Mouse (Mus musculus) myocyte (in vitro differentiated cells): ENCODE measurements at regions not wholly inside any gene's neighbourhood (a gene's known extent, or its start where the extent isn't known, plus 50 kb on each side); places are given as distances from the start of the nearest gene placed in this dataset.

ENCODE experiments used
- CEBPB ChIP-seq: IDR thresholded peaks from 2 replicates; pipeline ENCODE4 v1.6.1; 2011; ENCODE audit warnings: mild to moderate bottlenecking, moderate library complexity; ENCODE audit not compliant: poor library complexity, insufficient read depth, severe bottlenecking
- E2F4 ChIP-seq: IDR thresholded peaks from one replicate; pipeline ENCODE4 v1.6.1; 2011; ENCODE audit warnings: mild to moderate bottlenecking, control low read depth, moderate library complexity; ENCODE audit not compliant: insufficient read depth
- POLR2A ChIP-seq: IDR thresholded peaks from one replicate; pipeline ENCODE4 v1.6.1; 2011; ENCODE audit warnings: low read depth, mild to moderate bottlenecking, control low read depth, moderate library complexity; ENCODE audit not compliant: insufficient read length
- POLR2AphosphoS2 ChIP-seq: IDR thresholded peaks from one replicate; pipeline ENCODE4 v1.6.1; 2011; ENCODE audit warnings: low read depth, control low read depth; ENCODE audit not compliant: insufficient read length
- SRF ChIP-seq: IDR thresholded peaks from one replicate; pipeline ENCODE4 v1.6.1; 2011; ENCODE audit warnings: low read depth; ENCODE audit not compliant: control insufficient read depth, insufficient read length
- TCF12 ChIP-seq: IDR thresholded peaks from one replicate; pipeline ENCODE4 v1.6.1; 2011; ENCODE audit warnings: mild to moderate bottlenecking, control low read depth; ENCODE audit not compliant: poor library complexity, insufficient read depth, severe bottlenecking
- USF1 ChIP-seq: IDR thresholded peaks from one replicate; pipeline ENCODE4 v1.6.1; 2011; ENCODE audit warnings: low read depth, mild to moderate bottlenecking, control low read depth, moderate library complexity

DNA sequence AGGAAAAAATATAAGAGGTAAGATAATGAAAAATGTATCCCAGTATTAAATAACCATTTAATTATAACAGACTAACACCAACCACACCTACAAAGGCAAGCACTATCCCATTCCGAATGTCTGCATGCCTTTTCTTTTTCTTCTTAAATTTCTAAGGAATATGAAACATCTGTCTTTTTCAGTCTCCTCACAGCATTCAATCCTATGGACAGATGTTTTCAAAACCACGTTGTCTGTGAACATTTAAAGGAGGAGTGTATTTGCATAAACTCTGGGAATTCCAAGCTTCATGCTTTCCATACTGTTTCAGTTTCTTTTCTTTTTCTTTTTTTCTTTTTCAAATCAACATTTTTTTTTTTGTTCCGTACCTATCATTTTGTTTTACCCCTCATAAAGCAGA lies 1221.2 kb downstream of the Efnb2 start:
- TF ChIP-seq POLR2A = no peak
- TF ChIP-seq USF1 = no peak
- no peak for TF ChIP-seq E2F4
- no peak for TF ChIP-seq SRF
- no peak for TF ChIP-seq POLR2AphosphoS2
- no peak for TF ChIP-seq CEBPB
- TF ChIP-seq TCF12 = no peak
